Mouse (Mus musculus) Patski (cell line): ENCODE results near the gene Gm42878. TPM values are rescaled to one million over a fixed set of nuclear protein-coding genes. Genes with fewer than 3 reads are reported as not detected.
"Not testable (repeated sequence)": the region's sequence is repeated elsewhere in the genome, so short reads cannot be mapped to it uniquely, and the experiment has no call there.

ENCODE experiments used
- ATAC-seq: fragments of 100-300 bp; one replicate; pipeline ENCODE4 v1.8.0; 2021
- CTCF ChIA-PET: fragments of 350-600 bp; sonication (Branson Sonifier 250); formaldehyde crosslinking; loops from one replicate; lab custom pipeline; 2022; ENCODE audit warnings: inconsistent platforms; lab: Charles Lee
- POLR2A ChIA-PET: fragments of 350-600 bp; sonication (Branson Sonifier 250); formaldehyde crosslinking; loops from one replicate; lab custom pipeline; 2022; ENCODE audit warnings: antibody characterized with exemption, inconsistent platforms; lab: Charles Lee
- DNase-seq: peaks from one replicate; pipeline ENCODE4 v3.0.0-alpha.2; 2011; ENCODE audit warnings: low read depth, low spot score
- H3K27me3 ChIP-seq: fragments of 371-371 bp; one replicate; pipeline ENCODE4 v1.5.1; 2021
- CTCF ChIP-seq: fragments of 100-300 bp; IDR thresholded peaks from one replicate; pipeline ENCODE4 v1.5.1; 2021
- in situ Hi-C: fragments of 300-500 bp; cut with MboI; formaldehyde crosslinking; loops from 3 replicates; pipeline ENCODE4 v1.11.1; 2018; ENCODE audit warnings: low pct_unique_long_range_greater_than_20kb, mixed read lengths
- polyA plus RNA-seq: library from polyadenylated mRNA; unstranded; gene quantifications from one replicate; pipeline ENCODE4 v1.2.3, GENCODE M21; 2021

The Gm42878 gene
- polyA plus RNA-seq, 1 experiment from 2014 or later = 0.19 TPM

GRCm38 (mm10) chr5:121537588-121537987, 7.7 kb downstream of the Gm42878 start:
- POLR2A ChIA-PET = no interaction called here
- TF ChIP-seq CTCF = no peak
- no peak for ATAC-seq

GRCm38 (mm10) chr5:121536921-121537555, 8.2 kb downstream of the Gm42878 start:
- POLR2A ChIA-PET = interaction anchor here (0.6 kb wide), 1 partner anchor 55 kb away, joined by 3 read pairs; no protein-coding TSS in a partner anchor
- ATAC-seq (peak; percentile 57), DNase-seq (no peak)
- CTCF ChIA-PET = interaction anchor here (1.3 to 1.5 kb wide), 2 partner anchors 12 to 15 kb away, joined by 4 to 6 read pairs; no protein-coding TSS in a partner anchor
- no peak for TF ChIP-seq CTCF
- in situ Hi-C loops = no loop called here
- no peaks in the 10 kb centered on the region for H3K27me3 ChIP-seq

More at GRCm38 (mm10) chr5:121537588-121537987, 7.7 kb downstream of the Gm42878 start:
- in situ Hi-C loops = no loop called here
- no peaks in the 10 kb centered on the region for H3K27me3 ChIP-seq
- CTCF ChIA-PET = interaction anchor here (1.3 kb wide), 1 partner anchor 13 kb away, joined by 6 read pairs; no protein-coding TSS in a partner anchor
- DNase-seq = no peak

GRCm38 (mm10) chr5:121535116-121535515, 10.2 kb downstream of the Gm42878 start:
- no peak for TF ChIP-seq CTCF
- ATAC-seq (no peak), DNase-seq (no peak)
- CTCF ChIA-PET = no interaction called here
- POLR2A ChIA-PET = no interaction called here
- in situ Hi-C loops = no loop called here
- no peaks in the 10 kb centered on the region for H3K27me3 ChIP-seq

- in situ Hi-C loops = no loop called here
- ChIA-PET POLR2A (no interaction called here), CTCF (no interaction called here)
- no peak for ATAC-seq
- no peak for DNase-seq
- no peak for TF ChIP-seq CTCF
- no peaks in the 10 kb centered on the region for H3K27me3 ChIP-seq
Measured at GRCm38 (mm10) chr5:121534521-121534920, 10.8 kb downstream of the Gm42878 start.

- in situ Hi-C loops = no loop called here
- POLR2A ChIA-PET = no interaction called here
- no peak for TF ChIP-seq CTCF
- no peaks in the 10 kb centered on the region for H3K27me3 ChIP-seq
- DNase-seq (no peak), ATAC-seq (no peak)
- CTCF ChIA-PET = no interaction called here
Measured at GRCm38 (mm10) chr5:121526961-121527360, 18.3 kb downstream of the Gm42878 start.

GRCm38 (mm10) chr5:121526526-121526925, 18.8 kb downstream of the Gm42878 start:
- ChIA-PET POLR2A (no interaction called here), CTCF (no interaction called here)
- ATAC-seq (no peak), DNase-seq (no peak)
- no peak for TF ChIP-seq CTCF
- H3K27me3 ChIP-seq = no peaks in the 10 kb centered on the region
- in situ Hi-C loops = no loop called here

GRCm38 (mm10) chr5:121525774-121526450, 19.4 kb downstream of the Gm42878 start:
- POLR2A ChIA-PET = no interaction called here
- no peak for ATAC-seq
- in situ Hi-C loops = no loop called here
- H3K27me3 ChIP-seq = no peaks in the 10 kb centered on the region
- CTCF ChIA-PET = interaction anchor here (1.4 to 1.9 kb wide), 2 partner anchors 11 to 80 kb away, joined by 3 to 6 read pairs; no protein-coding TSS in a partner anchor
- TF ChIP-seq CTCF = no peak
- no peak for DNase-seq

GRCm38 (mm10) chr5:121519758-121520157, 25.5 kb downstream of the Gm42878 start:
- POLR2A ChIA-PET, H3K27me3 ChIP-seq, DNase-seq, in situ Hi-C loops, ATAC-seq, CTCF ChIA-PET: not testable (repeated sequence)

- ATAC-seq = no peak
- in situ Hi-C loops = no loop called here
- no peak for TF ChIP-seq CTCF
Measured at GRCm38 (mm10) chr5:121518983-121519382, 26.3 kb downstream of the Gm42878 start.

GRCm38 (mm10) chr5:121510009-121510408, 35.3 kb downstream of the Gm42878 start:
- in situ Hi-C loops = no loop called here
- CTCF ChIA-PET = interaction anchor here (0.9 kb wide), 1 partner anchor 11 kb away, joined by 3 read pairs; no protein-coding TSS in a partner anchor
- no peaks in the 10 kb centered on the region for H3K27me3 ChIP-seq
- POLR2A ChIA-PET = no interaction called here
- no peak for TF ChIP-seq CTCF
- ATAC-seq (no peak), DNase-seq (no peak)

More at GRCm38 (mm10) chr5:121518983-121519382, 26.3 kb downstream of the Gm42878 start:
- no peak for DNase-seq
- H3K27me3 ChIP-seq = no peaks in the 10 kb centered on the region
- ChIA-PET POLR2A (no interaction called here), CTCF (no interaction called here)

- in situ Hi-C loops = no loop called here
- ChIA-PET CTCF (no interaction called here), POLR2A (no interaction called here)
- ATAC-seq = no peak
- TF ChIP-seq CTCF = no peak
- no peaks in the 10 kb centered on the region for H3K27me3 ChIP-seq
- DNase-seq = no peak
Measured at GRCm38 (mm10) chr5:121506846-121507245, 38.4 kb downstream of the Gm42878 start.
